ENCODE assay signal across 11 mouse cellular contexts in the genomic region with DNA sequence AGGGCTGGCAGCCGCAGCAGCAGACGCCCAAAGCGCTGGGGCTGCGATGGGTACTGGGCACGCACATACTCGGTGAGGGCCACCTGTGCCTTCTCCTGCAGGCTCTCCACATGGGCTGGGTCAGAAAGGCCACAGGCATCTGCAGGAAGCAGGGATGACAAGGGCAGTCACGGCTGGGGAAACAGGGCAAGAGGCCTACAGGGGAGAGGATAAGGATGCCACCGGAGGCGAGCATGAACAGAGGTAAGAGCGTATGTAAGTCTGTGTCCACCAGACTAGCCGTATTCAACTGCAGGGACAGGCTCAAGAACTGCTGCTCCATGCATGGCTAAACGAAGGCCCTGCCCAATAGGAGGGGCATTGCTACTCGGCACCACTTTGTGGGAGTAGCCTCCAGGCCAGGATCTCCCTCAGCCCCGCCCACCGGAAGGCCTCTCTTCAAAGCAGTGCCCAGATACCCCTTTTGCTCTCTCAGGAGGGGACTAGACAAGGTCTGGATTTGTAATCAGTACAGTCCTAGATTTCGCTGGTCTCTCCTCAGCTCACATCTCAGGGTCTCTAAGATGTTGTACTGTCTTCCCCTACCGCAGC. TPM values are rescaled to one million over a fixed set of nuclear protein-coding genes. Genes with fewer than 3 reads are reported as not detected.
A peak's percentile ranks its signal among the peaks of the same experiment; 100 is the strongest.
DNase-seq lines count a peak whose midpoint lies in the region; ATAC-seq and TF ChIP-seq lines count a peak whose summit lies in the region.
"Had no signal": no experiment of that assay in that cellular context is flagged by ENCODE, and none has a peak within 500 bp of the region (broad histone marks: within the 10 kb centered on the region; RNA-seq: fewer than 3 reads in every experiment).

No protein-coding gene starts in this region.

- TF ChIP-seq POLR2A in liver, adult 2 months (IDR thresholded peaks at IDR 0.05; ENCODE audit: extremely low read depth, insufficient read depth, low read length): no peak

- peaks cover 16% of the 10 kb centered on the region for H3K36me3 ChIP-seq in liver, embryonic 11.5 days (ENCODE audit: control insufficient read depth, insufficient read depth, low read length)
- peaks cover 10% of the 10 kb centered on the region for H3K36me3 ChIP-seq in hindbrain, postnatal 0 days (ENCODE audit: insufficient read depth, low read length)
- peaks cover 13% of the 10 kb centered on the region for H3K36me3 ChIP-seq in liver, adult 2 months (ENCODE audit: control insufficient read depth, insufficient read depth, low read length)

- no peak overlapping the region for H3K4me3 ChIP-seq in liver, embryonic 11.5 days (ENCODE audit: low read depth, low read length)
- no peak overlapping the region for H3K4me3 ChIP-seq in hindbrain, postnatal 0 days (ENCODE audit: low read length)
- H3K4me3 ChIP-seq in liver, adult 2 months (ENCODE audit: insufficient read depth, low read depth, low read length): no peak overlapping the region

- H3K27me3 ChIP-seq in liver, embryonic 11.5 days (replicated peaks; ENCODE audit: control insufficient read depth, insufficient read depth, low read length): peaks cover 18% of the 10 kb centered on the region
- H3K27me3 ChIP-seq in hindbrain, postnatal 0 days (ENCODE audit: insufficient read depth, low read length): no peaks in the 10 kb centered on the region
- H3K27me3 ChIP-seq in liver, adult 2 months (ENCODE audit: control insufficient read depth, insufficient read depth, low read length): no peaks in the 10 kb centered on the region

- H3K4me2 ChIP-seq in liver, embryonic 11.5 days: no peak overlapping the region
- no peak overlapping the region for H3K4me2 ChIP-seq in hindbrain, postnatal 0 days (ENCODE audit: low read depth, low read length)

- ATAC-seq in liver, embryonic 11.5 days (replicated peaks; ENCODE audit: low FRiP score): no peak
- no peak for ATAC-seq in hindbrain, postnatal 0 days
- no peak for ATAC-seq in erythroblast, adult 5-6 weeks (replicated peaks; ENCODE audit: low FRiP score, poor library complexity, severe bottlenecking)
- ATAC-seq: inflammation-experienced regulatory T-cells, adult 6 months had no signal

- H3K4me1 ChIP-seq in liver, embryonic 11.5 days (replicated peaks; ENCODE audit: control insufficient read depth, insufficient read depth, low read length): peaks cover 36% of the 10 kb centered on the region
- peaks cover 13% of the 10 kb centered on the region for H3K4me1 ChIP-seq in hindbrain, postnatal 0 days (ENCODE audit: insufficient read depth, low read length)
- H3K4me1 ChIP-seq in liver, adult 2 months (ENCODE audit: control insufficient read depth, insufficient read depth, low read length): peaks cover 39% of the 10 kb centered on the region

- no peak overlapping the region for H3K27ac ChIP-seq in liver, embryonic 11.5 days (ENCODE audit: low read depth, low read length)
- H3K27ac ChIP-seq in hindbrain, postnatal 0 days: peak overlapping the region; percentile 82; the same call in 1 of the 2 replicates
- H3K27ac ChIP-seq in liver, adult 2 months (replicated peaks; ENCODE audit: insufficient read depth, low read depth, low read length): peak overlapping the region; percentile 20; the same call in 1 of the 2 replicates
- H3K27ac ChIP-seq: liver, embryonic 14.5 days had no signal

- no peak overlapping the region for H3K9ac ChIP-seq in liver, embryonic 11.5 days (ENCODE audit: low read depth, low read length)
- no peak overlapping the region for H3K9ac ChIP-seq in hindbrain, postnatal 0 days (replicated peaks; ENCODE audit: low read length)
- no peak overlapping the region for H3K9ac ChIP-seq in liver, adult 2 months (ENCODE audit: low read depth, low read length)
- H3K9ac ChIP-seq: liver, embryonic 14.5 days had no signal

- no peak for TF ChIP-seq CTCF in hindbrain, postnatal 0 days (IDR thresholded peaks at IDR 0.05; ENCODE audit: low read depth)
- no peak for TF ChIP-seq CTCF in liver, adult 2 months (IDR thresholded peaks at IDR 0.05; ENCODE audit: low read depth, low read length)

- H3K9me3 ChIP-seq in liver, embryonic 11.5 days (ENCODE audit: control insufficient read depth, low read length): no peaks in the 10 kb centered on the region
- no peaks in the 10 kb centered on the region for H3K9me3 ChIP-seq in hindbrain, postnatal 0 days (ENCODE audit: low read length)

- peak; percentile 44 for DNase-seq in adrenal gland, postnatal 14 days
- no peak for DNase-seq in adrenal gland, adult 8-10 months
- peak; percentile 56 for DNase-seq in liver
- no peak for DNase-seq in liver, embryonic 11.5 days (ENCODE audit: low spot score)
- peak; percentile 18 for DNase-seq in hindbrain, postnatal 0 days (ENCODE audit: low spot score)
- DNase-seq in liver, adult 2 months (ENCODE audit: extremely low read depth, low read depth, low spot score): peak; percentile 45
- no peak for DNase-seq in left cerebral cortex, postnatal 14 days (ENCODE audit: low spot score in 2 of 2)

- intact Hi-C loops in left cerebral cortex, postnatal 14 days (cut with DNase I): loop anchor here (10.0 kb wide), 1 partner anchor 480 kb away; a partner anchor contains a TSS

- WGBS in liver, embryonic 11.5 days: 71% methylated on average over 17 of the region's 17 CpGs
- 74% methylated on average over 17 of the region's 17 CpGs for WGBS in hindbrain, postnatal 0 days
- WGBS in liver, adult 2 months: 73% methylated on average over 17 of the region's 17 CpGs

- peaks cover 23% of the 10 kb centered on the region for H3K79me2 ChIP-seq in liver, adult 2 months (ENCODE audit: control insufficient read depth, insufficient read depth, low read length)

RNA-seq across cellular contexts. Expression of a gene that starts 3.6 kb away (rescaled TPM):
- 17.4 and 17.9 TPM in 2 replicates for total RNA-seq in adrenal gland, postnatal 14 days (2021)
- 10 to 100 TPM; 15.9 to 18.8 (median 17.7) TPM for total RNA-seq in adrenal gland, adult 8-10 months (2022)
- polyA plus RNA-seq in liver, embryonic 11.5 days (2014; fragmentation: Nextera tagmentation; extraction: Ambion mirVana): 5.8 and 6.9 TPM in 2 replicates
- 11.8 and 12.3 TPM in 2 replicates for total RNA-seq in hindbrain, postnatal 0 days (2014; rRNA removed)
- 5.0 and 5.8 TPM in 2 replicates for polyA plus RNA-seq in hindbrain, postnatal 0 days (2015; fragmentation: Nextera tagmentation; extraction: Ambion mirVana)
- 8.0 and 8.1 TPM in 2 replicates for total RNA-seq in liver, adult 2 months (2014; rRNA removed)
- polyA plus RNA-seq in liver, adult 2 months (2012; rRNA removed): 9.2 and 17.1 TPM in 2 replicates
- 10 to 100 TPM; 20.2 TPM for total RNA-seq in left cerebral cortex, postnatal 14 days (2021)
- 2.1 and 4.0 TPM in 2 replicates for total RNA-seq in erythroblast, adult 5-6 weeks (2015; ENCODE audit: low replicate concordance)
- 2.6 and 3.2 TPM in 2 replicates for total RNA-seq in erythroblast, adult 5-6 weeks (2017; ENCODE audit: low replicate concordance)

RNA-seq across cellular contexts. Expression of a gene that starts 7.0 kb away (rescaled TPM):
- total RNA-seq in adrenal gland, postnatal 14 days (2021): 61.1 and 65.7 TPM in 2 replicates
- 10 to 100 TPM; 59.1 to 67.2 (median 62.7) TPM for total RNA-seq in adrenal gland, adult 8-10 months (2022)
- polyA plus RNA-seq in liver, embryonic 11.5 days (2014; fragmentation: Nextera tagmentation; extraction: Ambion mirVana): 43.7 and 44.6 TPM in 2 replicates
- total RNA-seq in hindbrain, postnatal 0 days (2014; rRNA removed): 127 and 129 TPM in 2 replicates
- polyA plus RNA-seq in hindbrain, postnatal 0 days (2015; fragmentation: Nextera tagmentation; extraction: Ambion mirVana): 33.8 and 34.1 TPM in 2 replicates
- total RNA-seq in liver, adult 2 months (2014; rRNA removed): 73.9 and 117 TPM in 2 replicates
- polyA plus RNA-seq in liver, adult 2 months (2012; rRNA removed): 319 and 341 TPM in 2 replicates
- total RNA-seq in left cerebral cortex, postnatal 14 days (2021): 10 to 100 TPM; 32.2 to 34.2 TPM
- total RNA-seq in erythroblast, adult 5-6 weeks (2015; ENCODE audit: low replicate concordance): 1.7 and 6.9 TPM in 2 replicates
- total RNA-seq in erythroblast, adult 5-6 weeks (2017; ENCODE audit: low replicate concordance): 0.42 and 0.94 TPM in 2 replicates

RNA-seq across cellular contexts. Expression of a gene that starts 8.1 kb away (rescaled TPM):
- 165 and 179 TPM in 2 replicates for total RNA-seq in adrenal gland, postnatal 14 days (2021)
- 100 to 1,000 TPM; 203 to 262 (median 232) TPM for total RNA-seq in adrenal gland, adult 8-10 months (2022)
- 86.9 and 97.8 TPM in 2 replicates for polyA plus RNA-seq in liver, embryonic 11.5 days (2014; fragmentation: Nextera tagmentation; extraction: Ambion mirVana)
- total RNA-seq in hindbrain, postnatal 0 days (2014; rRNA removed): 116 and 119 TPM in 2 replicates
- 123 and 129 TPM in 2 replicates for polyA plus RNA-seq in hindbrain, postnatal 0 days (2015; fragmentation: Nextera tagmentation; extraction: Ambion mirVana)
- 76.6 and 82.2 TPM in 2 replicates for total RNA-seq in liver, adult 2 months (2014; rRNA removed)
- 60.2 and 69.9 TPM in 2 replicates for polyA plus RNA-seq in liver, adult 2 months (2012; rRNA removed)
- 10 to 100 TPM; 84.5 to 94.0 TPM for total RNA-seq in left cerebral cortex, postnatal 14 days (2021)
- total RNA-seq in erythroblast, adult 5-6 weeks (2015; ENCODE audit: low replicate concordance): 35.2 and 37.4 TPM in 2 replicates
- 34.8 and 38.3 TPM in 2 replicates for total RNA-seq in erythroblast, adult 5-6 weeks (2017; ENCODE audit: low replicate concordance)

RNA-seq across cellular contexts. Expression of a gene that starts 20.9 kb away (rescaled TPM):
- total RNA-seq in adrenal gland, postnatal 14 days (2021): 30.9 and 37.6 TPM in 2 replicates
- total RNA-seq in adrenal gland, adult 8-10 months (2022): 10 to 100 TPM; 11.4 to 25.1 (median 18.2) TPM
- 6.6 and 6.7 TPM in 2 replicates for polyA plus RNA-seq in liver, embryonic 11.5 days (2014; fragmentation: Nextera tagmentation; extraction: Ambion mirVana)
- 2.9 and 4.8 TPM in 2 replicates for total RNA-seq in hindbrain, postnatal 0 days (2014; rRNA removed)
- 5.1 and 5.3 TPM in 2 replicates for polyA plus RNA-seq in hindbrain, postnatal 0 days (2015; fragmentation: Nextera tagmentation; extraction: Ambion mirVana)
- 7.9 and 9.7 TPM in 2 replicates for total RNA-seq in liver, adult 2 months (2014; rRNA removed)
- 7.9 and 13.6 TPM in 2 replicates for polyA plus RNA-seq in liver, adult 2 months (2012; rRNA removed)
- 1 to 10 TPM; 5.9 to 7.2 TPM for total RNA-seq in left cerebral cortex, postnatal 14 days (2021)
- not detected in 2 replicates for total RNA-seq in erythroblast, adult 5-6 weeks (2015; ENCODE audit: low replicate concordance)
- total RNA-seq in erythroblast, adult 5-6 weeks (2017; ENCODE audit: low replicate concordance): not detected in 2 replicates
- total RNA-seq: common myeloid progenitor, adult 5-6 weeks had no signal

RNA-seq across cellular contexts. Expression of a gene that starts 21.9 kb away (rescaled TPM):
- 85.5 and 88.4 TPM in 2 replicates for total RNA-seq in adrenal gland, postnatal 14 days (2021)
- 100 to 1,000 TPM; 101 to 137 (median 120) TPM for total RNA-seq in adrenal gland, adult 8-10 months (2022)
- polyA plus RNA-seq in liver, embryonic 11.5 days (2014; fragmentation: Nextera tagmentation; extraction: Ambion mirVana): 102 and 111 TPM in 2 replicates
- 75.6 and 103 TPM in 2 replicates for total RNA-seq in hindbrain, postnatal 0 days (2014; rRNA removed)
- 94.7 and 95.0 TPM in 2 replicates for polyA plus RNA-seq in hindbrain, postnatal 0 days (2015; fragmentation: Nextera tagmentation; extraction: Ambion mirVana)
- 42.7 and 44.8 TPM in 2 replicates for total RNA-seq in liver, adult 2 months (2014; rRNA removed)
- 98.5 and 106 TPM in 2 replicates for polyA plus RNA-seq in liver, adult 2 months (2012; rRNA removed)
- 10 to 100 TPM; 87.1 to 91.0 TPM for total RNA-seq in left cerebral cortex, postnatal 14 days (2021)
- total RNA-seq in erythroblast, adult 5-6 weeks (2015; ENCODE audit: low replicate concordance): 31.9 and 60.8 TPM in 2 replicates
- total RNA-seq in erythroblast, adult 5-6 weeks (2017; ENCODE audit: low replicate concordance): 29.0 and 35.2 TPM in 2 replicates

Comparison
In these comparisons a context has a peak if more than half of its experiments do, and no peak if none do; other contexts are left out.
1. DNase-seq: peak in adrenal gland, postnatal 14 days (single experiment), liver (single experiment), hindbrain, postnatal 0 days (single experiment) and liver, adult 2 months (single experiment); none in adrenal gland, adult 8-10 months (single experiment), liver, embryonic 11.5 days (single experiment) and left cerebral cortex, postnatal 14 days (0 of 2).